ENCODE assay signal across 1 mouse cellular context in the genomic region with DNA sequence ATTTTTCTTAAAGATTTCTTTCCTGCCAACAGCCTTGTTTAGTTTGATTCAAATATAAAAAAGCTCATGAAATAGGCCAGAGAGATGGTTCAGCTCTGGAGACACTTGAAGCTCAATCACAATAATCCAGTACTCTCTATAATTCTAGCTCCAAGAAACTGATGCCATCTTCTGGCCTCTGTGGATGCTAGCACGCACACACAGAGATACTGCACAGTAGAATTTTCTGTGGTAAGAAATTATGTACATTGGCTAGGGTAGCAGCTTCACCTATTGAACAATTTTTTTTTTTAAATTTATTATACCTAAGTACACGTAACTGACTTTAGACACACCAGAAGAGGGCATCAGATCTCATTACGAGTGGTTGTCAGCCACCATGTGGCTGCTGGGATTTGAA.
TF ChIP-seq lines count a peak whose summit lies in the region.

No protein-coding gene starts in this region.

TF ChIP-seq in CH12.LX, 34 proteins besides CTCF, POLR2A, EP300 and RAD21:
- TF ChIP-seq POLR2AphosphoS2 (IDR thresholded peaks at IDR 0.05; ENCODE audit: low read depth, low read length), result peak; percentile 88
- TF ChIP-seq SMC3 (IDR thresholded peaks at IDR 0.05; ENCODE audit: low read depth, low read length), result no peak
TF ChIP-seq in CH12.LX: peak in this region for 1.
